Mouse (Mus musculus): Measurements from ENCODE around the gene Lef1. TPM values are rescaled to one million over a fixed set of nuclear protein-coding genes. Genes with fewer than 3 reads are reported as not detected.

Lef1 gene
- not detected in 2 replicates for polyA plus RNA-seq (2012)

GRCm38 (mm10) chr3:131110191-131111150 lies at the start of gene Lef1:
Gene Lef1 (plus strand): TSS chr3:131110471.
- TF ChIP-seq GATA1 (IDR thresholded peaks at IDR 0.05; ENCODE audit: low read length): no peak

- TF ChIP-seq GATA1 (IDR thresholded peaks at IDR 0.05; ENCODE audit: low read length): no peak
These were observed 45.3 kb upstream of the Lef1 start for GRCm38 (mm10) chr3:131065001-131065400.

- TF ChIP-seq GATA1 (IDR thresholded peaks at IDR 0.05; ENCODE audit: low read length): no peak
These were observed 44.1 kb upstream of the Lef1 start for GRCm38 (mm10) chr3:131066171-131066570.

GRCm38 (mm10) chr3:131068000-131068399 lies 42.3 kb upstream of the Lef1 start:
- TF ChIP-seq GATA1 (IDR thresholded peaks at IDR 0.05; ENCODE audit: low read length): no peak

GRCm38 (mm10) chr3:131070210-131070609 lies 40.1 kb upstream of the Lef1 start:
- TF ChIP-seq GATA1 (IDR thresholded peaks at IDR 0.05; ENCODE audit: low read length): no peak

GRCm38 (mm10) chr3:131072661-131073060 lies 37.6 kb upstream of the Lef1 start:
- TF ChIP-seq GATA1 (IDR thresholded peaks at IDR 0.05; ENCODE audit: low read length): no peak

GRCm38 (mm10) chr3:131073946-131074345 lies 36.3 kb upstream of the Lef1 start:
- no peak for TF ChIP-seq GATA1 (IDR thresholded peaks at IDR 0.05; ENCODE audit: low read length)

- TF ChIP-seq GATA1 (IDR thresholded peaks at IDR 0.05; ENCODE audit: low read length): no peak
These were observed 32.1 kb upstream of the Lef1 start for GRCm38 (mm10) chr3:131078041-131078621.

GRCm38 (mm10) chr3:131078719-131079118 lies 31.6 kb upstream of the Lef1 start:
- no peak for TF ChIP-seq GATA1 (IDR thresholded peaks at IDR 0.05; ENCODE audit: low read length)

GRCm38 (mm10) chr3:131083722-131084121 lies 26.5 kb upstream of the Lef1 start:
- no peak for TF ChIP-seq GATA1 (IDR thresholded peaks at IDR 0.05; ENCODE audit: low read length)

- no peak for TF ChIP-seq GATA1 (IDR thresholded peaks at IDR 0.05; ENCODE audit: low read length)
These were observed 25.3 kb upstream of the Lef1 start for GRCm38 (mm10) chr3:131084718-131085561.

GRCm38 (mm10) chr3:131085978-131086377 lies 24.3 kb upstream of the Lef1 start:
- TF ChIP-seq GATA1 (IDR thresholded peaks at IDR 0.05; ENCODE audit: low read length): no peak

- TF ChIP-seq GATA1 (IDR thresholded peaks at IDR 0.05; ENCODE audit: low read length): no peak
These were observed 20.6 kb upstream of the Lef1 start for GRCm38 (mm10) chr3:131089721-131090120.

GRCm38 (mm10) chr3:131092113-131092512 lies 18.2 kb upstream of the Lef1 start:
- no peak for TF ChIP-seq GATA1 (IDR thresholded peaks at IDR 0.05; ENCODE audit: low read length)

- no peak for TF ChIP-seq GATA1 (IDR thresholded peaks at IDR 0.05; ENCODE audit: low read length)
These were observed 16.5 kb upstream of the Lef1 start for GRCm38 (mm10) chr3:131093736-131094135.

GRCm38 (mm10) chr3:131096105-131096504 lies 14.2 kb upstream of the Lef1 start:
- TF ChIP-seq GATA1 (IDR thresholded peaks at IDR 0.05; ENCODE audit: low read length): no peak

Measured in G1E-ER4 (cell line).